Mouse (Mus musculus) lung, adult 2 months (tissue): ENCODE data around the gene Rfx2.

Experiments
- CTCF ChIP-seq: fragments of 200-500 bp; IDR thresholded peaks from 2 replicates; pipeline ENCODE4 v1.5.1; 2011; ENCODE audit warnings: mild to moderate bottlenecking, low read length, control low read depth; ENCODE audit not compliant: insufficient read depth
- POLR2A ChIP-seq: fragments of 200-500 bp; IDR thresholded peaks from 2 replicates; pipeline ENCODE4 v1.6.1; 2011; ENCODE audit warnings: low read depth, mild to moderate bottlenecking, control low read depth, low read length, borderline replicate concordance; ENCODE audit errors: extremely low read depth

- no peak for TF ChIP-seq CTCF
- TF ChIP-seq POLR2A, result peak; percentile 67; the same call in 1 of the 2 replicates
Observed at GRCm38 (mm10) chr17:56761991-56762410, 68.8 kb downstream of the Rfx2 start.
